Mouse (Mus musculus) brain, adult 10 weeks (tissue): ENCODE data around the gene Zfp960. TPM values are rescaled to one million over a fixed set of nuclear protein-coding genes. Genes with fewer than 3 reads are reported as not detected.

Source experiments
- polyA plus RNA-seq: library from polyadenylated mRNA; stranded (reverse); fragments of 350-450 nt; fragmentation: Illumina TruSeq; extraction: RNeasy Lipid Tissue Mini Kit (QIAGEN cat#74804); gene quantifications from one replicate; pipeline ENCODE4 v1.2.3, GENCODE M21; 2015; ENCODE audit warnings: low read depth, low replicate concordance

The Zfp960 gene
- polyA plus RNA-seq, result 4.3 TPM

GRCm38 (mm10) chr17:17063628-17064494 lies at the start of gene Zfp960:
Gene Zfp960, plus strand, starts transcription at chr17:17064113.

GRCm38 (mm10) chr17:17120830-17121502 lies 57.1 kb downstream of the Zfp960 start, which contains the start of gene Zfp97:
Gene Zfp97, plus strand, starts transcription at chr17:17121415.

Other genes with a start within 250 kb of the Zfp960 start
- gene Zfp97, start 57.3 kb downstream of the Zfp960 start, polyA plus RNA-seq, result 5.1 TPM